Mouse (Mus musculus) forebrain, embryonic 16.5 days (tissue): Measurements from ENCODE around the gene Tln1. TPM values are rescaled to one million over a fixed set of nuclear protein-coding genes. Genes with fewer than 3 reads are reported as not detected.
A peak's percentile ranks its signal among the peaks of the same experiment; 100 is the strongest.
"Not testable (repeated sequence)": the region's sequence is repeated elsewhere in the genome, so short reads cannot be mapped to it uniquely, and the experiment has no call there.

Source experiments
- ATAC-seq: fragments of 200-750 bp; cut with Nextera tagmentation; 2 replicates; pipeline ENCODE4 v1.8.0; 2017; ENCODE audit warnings: mild to moderate bottlenecking, moderate library complexity
- H3K27ac ChIP-seq: fragments of 300-500 bp; sonication (generic); 2 replicates; pipeline ENCODE4 v1.5.1; 2014; ENCODE audit warnings: low read length, control low read depth
- H3K27me3 ChIP-seq: fragments of 300-500 bp; sonication (generic); replicated peaks from 2 replicates; pipeline ENCODE4 v1.6.1; 2014; ENCODE audit warnings: low read length; ENCODE audit not compliant: control insufficient read depth, insufficient read depth
- H3K36me3 ChIP-seq: fragments of 300-500 bp; sonication (generic); 2 replicates; pipeline ENCODE4 v1.6.1; 2014; ENCODE audit not compliant: control insufficient read depth, insufficient read depth
- H3K4me1 ChIP-seq: fragments of 300-500 bp; sonication (generic); replicated peaks from 2 replicates; pipeline ENCODE4 v1.6.1; 2014; ENCODE audit warnings: low read length; ENCODE audit not compliant: control insufficient read depth, insufficient read depth
- H3K4me2 ChIP-seq: fragments of 300-500 bp; sonication (generic); 2 replicates; pipeline ENCODE4 v1.6.1; 2014; ENCODE audit warnings: mild to moderate bottlenecking, low read length, control low read depth
- H3K4me3 ChIP-seq: fragments of 300-500 bp; sonication (generic); replicated peaks from 2 replicates; pipeline ENCODE4 v1.5.1; 2014; ENCODE audit warnings: mild to moderate bottlenecking, low read length, control low read depth
- H3K9ac ChIP-seq: fragments of 300-500 bp; sonication (generic); replicated peaks from 2 replicates; pipeline ENCODE4 v1.6.1; 2014; ENCODE audit warnings: low read depth, low read length, control low read depth
- H3K9me3 ChIP-seq: fragments of 300-500 bp; sonication (generic); 2 replicates; pipeline ENCODE4 v1.6.1; 2016; ENCODE audit warnings: low read length; ENCODE audit not compliant: control insufficient read depth
- WGBS: fragments of 180-500 bp; shearing (Covaris S2); extraction: QIAGEN DNeasy Blood & Tissue Kit; methylation state at CpG from one replicate; pipeline ENCODE4 v1.1.7; 2014; 5-methylcytosine and 5-hydroxymethylcytosine counted together
- polyA plus RNA-seq: library from polyadenylated mRNA; unstranded; fragments of >200 nt; fragmentation: Nextera tagmentation; extraction: Ambion mirVana; gene quantifications from 2 replicates; pipeline ENCODE4 v1.2.1, GENCODE M21; 2015

Tln1 gene
- polyA plus RNA-seq, 1 experiment from 2014 or later: 49.5 TPM

- peak overlapping the region; percentile 92 for H3K27ac ChIP-seq
- ATAC-seq: peak; percentile 89
- H3K27me3 ChIP-seq: no peaks in the 10 kb centered on the region
- WGBS: under 1% methylated on average over 47 of the region's 47 CpGs
- peak overlapping the region; percentile 68 for H3K4me2 ChIP-seq
- no peaks in the 10 kb centered on the region for H3K9me3 ChIP-seq
- peak overlapping the region; percentile 87 for H3K9ac ChIP-seq
- H3K4me1 ChIP-seq: peaks cover 12% of the 10 kb centered on the region
- H3K36me3 ChIP-seq: no peaks in the 10 kb centered on the region
- peak overlapping the region; percentile 77 for H3K4me3 ChIP-seq
These were observed 69.2 kb downstream of the Tln1 start for GRCm38 (mm10) chr4:43493186-43493845.

GRCm38 (mm10) chr4:43492821-43493185, 69.7 kb downstream of the Tln1 start, which contains the start of gene Ccdc107:
Ccdc107 (plus strand) TSS chr4:43492900.
- no peaks in the 10 kb centered on the region for H3K36me3 ChIP-seq
- peaks cover 10% of the 10 kb centered on the region for H3K4me1 ChIP-seq
- peak within 1 kb of the TSS; percentile 87 for H3K9ac ChIP-seq
- no peaks in the 10 kb centered on the region for H3K27me3 ChIP-seq
- H3K27ac ChIP-seq: peak within 1 kb of the TSS; percentile 92
- no peaks in the 10 kb centered on the region for H3K9me3 ChIP-seq
- peak; percentile 98 for ATAC-seq
- H3K4me3 ChIP-seq: peak within 1 kb of the TSS; percentile 77
- peak within 1 kb of the TSS; percentile 68 for H3K4me2 ChIP-seq
- under 1% methylated on average over 25 of the region's 25 CpGs for WGBS

GRCm38 (mm10) chr4:43492101-43492820, 70.2 kb downstream of the Tln1 start:
- Histone ChIP-seq H3K4me3 (peak overlapping the region; percentile 77), H3K27ac (peak overlapping the region; percentile 92), H3K9ac (no peak overlapping the region), H3K27me3 (no peaks in the 10 kb centered on the region), H3K4me2 (peak overlapping the region; percentile 44), H3K4me1 (peaks cover 10% of the 10 kb centered on the region), H3K36me3 (no peaks in the 10 kb centered on the region), H3K9me3 (no peaks in the 10 kb centered on the region)
- ATAC-seq: no peak; the same call in 1 of the 2 replicates
- 37% methylated on average over 12 of the region's 12 CpGs for WGBS

- Histone ChIP-seq H3K4me2 (no peak overlapping the region), H3K9me3 (no peaks in the 10 kb centered on the region), H3K27me3 (no peaks in the 10 kb centered on the region), H3K36me3 (no peaks in the 10 kb centered on the region), H3K27ac (no peak overlapping the region), H3K9ac (no peak overlapping the region), H3K4me1 (peaks cover 10% of the 10 kb centered on the region), H3K4me3 (no peak overlapping the region)
- no peak for ATAC-seq
- 87% methylated on average over 5 of the region's 5 CpGs for WGBS
These were observed 71.7 kb downstream of the Tln1 start for GRCm38 (mm10) chr4:43490801-43491200.

GRCm38 (mm10) chr4:43489611-43490010, 72.9 kb downstream of the Tln1 start:
- Histone ChIP-seq H3K4me1 (peaks cover 6% of the 10 kb centered on the region), H3K27me3 (no peaks in the 10 kb centered on the region), H3K4me2 (no peak overlapping the region), H3K4me3 (no peak overlapping the region), H3K36me3 (no peaks in the 10 kb centered on the region), H3K9ac (no peak overlapping the region), H3K9me3 (no peaks in the 10 kb centered on the region), H3K27ac (no peak overlapping the region)
- no peak for ATAC-seq
- 97% methylated on average over 3 of the region's 3 CpGs for WGBS

- H3K9ac ChIP-seq: not testable (repeated sequence)
These were observed 76.8 kb downstream of the Tln1 start for GRCm38 (mm10) chr4:43485666-43486065.

GRCm38 (mm10) chr4:43483535-43484091, 78.9 kb downstream of the Tln1 start, which contains the start of gene Sit1:
Sit1 (minus strand) TSS chr4:43483734.
- Histone ChIP-seq H3K9me3 (no peaks in the 10 kb centered on the region), H3K27ac (no peak within 1 kb of the TSS), H3K9ac (no peak within 1 kb of the TSS), H3K27me3 (no peaks in the 10 kb centered on the region), H3K4me1 (no peaks in the 10 kb centered on the region; the same call in 1 of the 2 replicates), H3K36me3 (no peaks in the 10 kb centered on the region), H3K4me3 (no peak within 1 kb of the TSS), H3K4me2 (no peak within 1 kb of the TSS)
- ATAC-seq: no peak
- 60% methylated on average over 12 of the region's 12 CpGs for WGBS

More at GRCm38 (mm10) chr4:43485666-43486065, 76.8 kb downstream of the Tln1 start:
- H3K4me1 ChIP-seq, H3K27ac ChIP-seq, H3K27me3 ChIP-seq, H3K9me3 ChIP-seq, ATAC-seq, H3K4me3 ChIP-seq, H3K36me3 ChIP-seq, H3K4me2 ChIP-seq: not testable (repeated sequence)
- 83% methylated on average over 5 of the region's 5 CpGs for WGBS

- no peak for ATAC-seq
- no peaks in the 10 kb centered on the region for H3K36me3 ChIP-seq
- no peak overlapping the region for H3K9ac ChIP-seq
- no peaks in the 10 kb centered on the region; the same call in 1 of the 2 replicates for H3K4me1 ChIP-seq
- 76% methylated on average over 10 of the region's 10 CpGs for WGBS
- H3K27ac ChIP-seq: no peak overlapping the region
- H3K4me2 ChIP-seq: no peak overlapping the region
- no peak overlapping the region for H3K4me3 ChIP-seq
- no peaks in the 10 kb centered on the region for H3K27me3 ChIP-seq
- H3K9me3 ChIP-seq: no peaks in the 10 kb centered on the region
These were observed 79.9 kb downstream of the Tln1 start for GRCm38 (mm10) chr4:43482591-43482990.

- Histone ChIP-seq H3K36me3 (no peaks in the 10 kb centered on the region), H3K27me3 (no peaks in the 10 kb centered on the region), H3K27ac (no peak overlapping the region), H3K4me2 (no peak overlapping the region), H3K4me3 (no peak overlapping the region), H3K4me1 (no peaks in the 10 kb centered on the region; the same call in 1 of the 2 replicates), H3K9ac (no peak overlapping the region), H3K9me3 (no peaks in the 10 kb centered on the region)
- 68% methylated on average over 7 of the region's 7 CpGs for WGBS
- ATAC-seq: no peak
These were observed 80.5 kb downstream of the Tln1 start for GRCm38 (mm10) chr4:43481894-43482456.
